Mouse (Mus musculus) frontal cortex, postnatal 14 days (tissue): ENCODE results near the gene Ppl.

Source experiments
- DNase-seq, 2 experiments: peaks; one replicate each; pipeline ENCODE4 v3.0.0; 2022; ENCODE audit warnings: low spot score in 2 of 2

Gene Ppl

DNA sequence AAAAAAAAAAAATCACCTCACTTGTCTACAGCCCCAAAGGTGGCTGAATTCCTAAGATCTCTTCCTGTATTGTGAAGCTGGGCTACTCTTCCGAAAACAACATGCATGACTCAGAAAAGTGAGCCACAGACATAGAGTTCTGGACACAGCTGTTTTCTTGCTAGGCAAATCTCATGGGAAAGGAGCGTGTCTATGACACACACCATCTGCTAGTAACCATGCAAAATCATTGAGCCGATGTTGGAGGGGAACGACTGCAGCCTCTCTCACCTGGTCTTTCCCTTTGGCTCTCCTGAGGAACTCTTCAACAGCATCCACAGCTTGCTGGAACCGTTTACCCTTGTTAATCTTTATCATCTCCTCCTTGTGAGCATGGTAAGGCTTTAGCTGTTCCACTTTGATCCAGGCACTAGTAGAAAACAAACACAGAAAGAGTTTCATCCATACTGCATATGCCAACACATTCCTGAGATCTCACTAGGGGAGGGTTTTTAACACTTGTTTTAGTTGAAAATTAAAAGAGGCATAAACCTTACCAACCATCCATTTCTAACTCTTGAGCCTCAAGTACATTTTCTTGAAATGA is 95.5 kb downstream of the Ppl start:
- no peak for DNase-seq
